Mouse (Mus musculus) midbrain, embryonic 12.5 days (tissue): ENCODE data around the gene Wbp1. TPM values are rescaled to one million over a fixed set of nuclear protein-coding genes. Genes with fewer than 3 reads are reported as not detected.

Source experiments
- ATAC-seq: fragments of 200-750 bp; cut with Nextera tagmentation; 2 replicates; pipeline ENCODE4 v1.8.0; 2017; ENCODE audit warnings: low read depth, moderate TSS enrichment, moderate library complexity; ENCODE audit not compliant: low FRiP score
- H3K27ac ChIP-seq: fragments of 300-500 bp; sonication (generic); replicated peaks from 2 replicates; pipeline ENCODE4 v1.5.1; 2016; ENCODE audit warnings: mild to moderate bottlenecking
- H3K27me3 ChIP-seq: fragments of 300-500 bp; sonication (generic); 2 replicates; pipeline ENCODE4 v1.6.1; 2016; ENCODE audit warnings: mild to moderate bottlenecking
- H3K36me3 ChIP-seq: fragments of 300-500 bp; sonication (generic); 2 replicates; pipeline ENCODE4 v1.6.1; 2016
- H3K4me1 ChIP-seq: fragments of 300-500 bp; sonication (generic); 2 replicates; pipeline ENCODE4 v1.6.1; 2016
- H3K4me2 ChIP-seq: fragments of 300-500 bp; sonication (generic); replicated peaks from 2 replicates; pipeline ENCODE4 v1.6.1; 2016; ENCODE audit warnings: mild to moderate bottlenecking, moderate library complexity
- H3K4me3 ChIP-seq: fragments of 300-500 bp; sonication (generic); 2 replicates; pipeline ENCODE4 v1.5.1; 2016; ENCODE audit warnings: mild to moderate bottlenecking
- H3K9ac ChIP-seq: fragments of 300-500 bp; sonication (generic); replicated peaks from 2 replicates; pipeline ENCODE4 v1.6.1; 2016; ENCODE audit warnings: mild to moderate bottlenecking, moderate library complexity
- H3K9me3 ChIP-seq: fragments of 300-500 bp; sonication (generic); 2 replicates; pipeline ENCODE4 v1.6.1; 2016; ENCODE audit warnings: mild to moderate bottlenecking
- WGBS: fragments of 180-500 bp; shearing (Covaris S2); methylation state at CpG from one replicate; pipeline ENCODE4 v1.1.7; 2016; 5-methylcytosine and 5-hydroxymethylcytosine counted together
- polyA plus RNA-seq: library from polyadenylated mRNA; unstranded; fragments of >200 nt; fragmentation: Nextera tagmentation; extraction: Ambion mirVana; gene quantifications from 2 replicates; pipeline ENCODE4 v1.2.1, GENCODE M21; 2016

Gene Wbp1
- polyA plus RNA-seq, 1 experiment from 2014 or later: 223 TPM

DNA sequence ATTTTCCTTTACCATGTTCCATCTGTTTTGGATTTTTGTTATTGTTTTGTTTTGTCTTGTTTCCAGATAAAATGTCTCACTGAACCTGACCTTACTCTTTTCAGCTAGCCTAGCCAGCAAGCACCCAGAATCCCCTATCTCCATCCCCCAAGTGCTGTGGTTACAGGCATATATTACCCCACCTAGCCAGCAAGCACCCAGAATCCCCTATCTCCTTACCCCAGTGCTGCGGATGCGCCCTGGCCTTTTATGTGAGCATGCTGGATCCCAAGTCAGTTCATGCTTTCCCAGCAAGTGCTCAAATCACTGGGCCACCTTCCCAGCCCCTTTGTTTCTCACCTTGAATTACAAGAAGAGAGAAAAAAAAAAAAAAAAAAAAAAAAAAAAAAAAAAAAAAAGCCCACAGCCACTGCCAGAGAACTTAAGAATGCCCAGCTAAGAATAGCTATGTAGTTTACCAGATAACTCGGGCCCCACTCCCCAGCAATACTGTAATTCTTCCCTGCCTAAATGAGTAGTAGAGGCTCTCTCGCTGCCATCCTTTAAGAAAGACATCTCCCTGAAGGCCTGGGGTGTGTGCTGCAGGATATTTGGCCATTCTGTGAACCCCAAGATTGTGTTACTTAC lies 9.7 kb downstream of the Wbp1 start:
- 95% methylated on average over 4 of the region's 4 CpGs for WGBS
- Histone ChIP-seq H3K4me3 (no peak overlapping the region), H3K4me1 (peaks cover 37% of the 10 kb centered on the region), H3K9me3 (no peaks in the 10 kb centered on the region), H3K4me2 (no peak overlapping the region), H3K27ac (no peak overlapping the region), H3K9ac (no peak overlapping the region), H3K27me3 (no peaks in the 10 kb centered on the region), H3K36me3 (0 out of 2 replicates have a peak, but pooled peaks cover 6% of the 10 kb centered on the region)
- no peak for ATAC-seq

DNA sequence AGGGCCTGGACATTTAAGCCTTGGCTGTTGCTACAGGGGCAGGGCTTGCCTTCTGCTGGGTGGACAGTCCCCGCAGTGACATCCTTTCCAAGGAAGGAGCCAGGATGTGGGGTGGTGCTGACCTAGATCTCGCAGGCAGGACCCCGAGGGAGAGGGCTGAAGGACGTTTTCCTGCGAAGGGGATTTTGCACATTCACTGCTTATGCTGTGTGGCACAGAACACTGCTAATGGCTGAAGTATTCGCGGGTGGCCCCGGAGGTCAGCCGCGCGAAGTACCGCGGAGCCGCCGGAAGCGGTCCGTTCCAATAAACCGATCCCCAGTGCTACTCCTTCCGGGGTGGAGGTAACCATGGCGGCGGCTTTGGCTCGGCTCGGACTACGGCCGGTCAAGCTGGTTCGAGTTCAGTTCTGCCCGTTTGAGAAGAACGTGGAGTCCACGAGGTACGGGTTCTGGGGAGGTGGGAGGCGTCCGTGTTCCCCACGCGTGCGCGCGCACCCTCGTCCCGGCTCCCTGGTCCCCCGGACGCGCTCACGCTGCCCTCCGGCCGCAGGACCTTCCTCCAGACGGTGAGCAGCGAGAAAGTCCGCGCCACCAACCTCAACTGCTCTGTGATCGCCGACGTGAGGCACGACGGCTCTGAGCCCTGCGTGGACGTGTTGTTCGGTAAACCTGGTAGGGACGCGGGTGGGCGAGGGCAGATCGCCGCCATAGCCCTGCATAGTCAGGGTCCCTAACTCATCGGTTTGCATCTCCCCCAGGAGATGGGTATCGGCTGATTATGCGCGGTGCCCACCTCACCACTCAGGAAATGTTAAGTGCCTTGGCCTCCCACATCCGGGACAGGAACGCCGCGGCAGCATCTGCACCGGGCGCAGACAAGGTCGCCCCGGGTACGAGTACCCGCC lies 12.3 kb downstream of the Wbp1 start, which contains the start of gene Mrpl53:
Gene Mrpl53, plus strand, starts transcription at position 279 of the 907 bp plus-strand sequence.
- Histone ChIP-seq H3K9ac (peak within 1 kb of the TSS; percentile 86), H3K4me3 (peak within 1 kb of the TSS; percentile 87), H3K9me3 (no peaks in the 10 kb centered on the region), H3K27ac (peak within 1 kb of the TSS; percentile 82), H3K4me2 (peak within 1 kb of the TSS; percentile 87), H3K27me3 (no peaks in the 10 kb centered on the region), H3K36me3 (0 out of 2 replicates have a peak, but pooled peaks cover 6% of the 10 kb centered on the region), H3K4me1 (peaks cover 22% of the 10 kb centered on the region)
- ATAC-seq: peak; percentile 88
- under 1% methylated on average over 76 of the region's 76 CpGs for WGBS

DNA sequence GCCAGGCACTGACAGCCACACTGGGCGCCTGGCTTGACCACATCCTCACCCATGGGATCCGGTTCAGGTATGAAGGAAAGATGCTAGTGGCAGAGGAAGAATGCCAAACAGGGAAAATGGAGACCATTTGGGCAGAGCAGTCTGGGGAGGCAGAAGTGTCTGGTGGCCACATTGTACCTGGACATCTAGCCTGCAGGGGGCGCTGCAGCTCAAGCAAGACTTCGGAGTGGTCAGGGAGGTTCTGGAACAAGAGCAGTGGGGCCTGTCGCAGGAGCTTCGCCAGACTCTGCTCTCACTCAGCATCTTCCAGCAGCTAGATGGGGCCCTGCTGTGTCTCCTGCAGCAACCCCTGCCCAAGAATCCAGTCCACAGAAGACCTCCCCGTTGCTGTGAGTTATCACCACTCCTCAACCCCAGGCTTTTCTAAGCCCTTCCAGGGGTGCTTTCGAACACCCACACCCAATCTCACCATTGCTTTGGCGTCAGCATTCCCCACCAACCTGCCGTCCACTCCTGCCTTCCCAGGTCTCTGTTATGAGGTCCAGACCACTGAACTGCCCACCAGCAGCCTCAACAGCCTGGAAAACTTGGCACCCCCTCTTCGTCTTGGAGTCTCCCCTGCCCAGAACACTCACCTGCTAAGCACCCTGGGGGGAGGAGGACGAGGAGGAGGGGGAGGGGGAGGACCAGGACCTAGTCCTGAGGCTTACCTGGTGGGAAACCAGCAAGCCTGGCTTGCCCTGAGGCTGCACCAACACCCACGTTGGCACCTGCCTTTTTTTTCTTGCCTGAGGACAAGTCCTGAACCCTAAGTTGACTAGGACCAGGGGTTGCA lies 13.6 kb downstream of the Wbp1 start:
- H3K4me3 ChIP-seq: peak overlapping the region; percentile 87
- peaks cover 30% of the 10 kb centered on the region for H3K4me1 ChIP-seq
- H3K4me2 ChIP-seq: peak overlapping the region; percentile 87
- peak overlapping the region; percentile 86 for H3K9ac ChIP-seq
- 36% methylated on average over 13 of the region's 13 CpGs for WGBS
- H3K27me3 ChIP-seq: peaks cover 8% of the 10 kb centered on the region
- H3K27ac ChIP-seq: peak overlapping the region; percentile 82; the same call in 1 of the 2 replicates
- 0 out of 2 replicates have a peak, but pooled peaks cover 6% of the 10 kb centered on the region for H3K36me3 ChIP-seq
- no peaks in the 10 kb centered on the region for H3K9me3 ChIP-seq
- peak; percentile 39; the same call in 1 of the 2 replicates for ATAC-seq

DNA sequence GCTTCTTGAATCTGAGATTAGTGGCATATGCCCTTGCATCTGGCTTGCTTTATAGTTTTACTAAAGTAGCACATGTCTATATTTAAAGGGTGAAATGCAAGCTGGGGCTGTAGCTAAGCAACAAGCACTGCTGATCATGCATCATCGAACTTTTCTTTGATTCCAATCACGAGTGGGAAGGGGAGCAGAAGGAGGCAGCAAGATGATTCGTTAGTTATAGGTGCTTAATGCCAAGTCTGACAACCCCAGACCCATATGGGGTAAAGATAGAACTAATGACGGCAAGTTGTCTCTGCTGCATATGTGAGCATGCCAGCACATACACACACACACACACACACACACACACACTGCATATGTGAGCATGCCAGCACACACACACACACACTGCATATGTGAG lies 17.2 kb downstream of the Wbp1 start:
- ATAC-seq: no peak
- H3K27ac ChIP-seq: no peak overlapping the region
- H3K4me1 ChIP-seq: peaks cover 28% of the 10 kb centered on the region
- H3K4me2 ChIP-seq: no peak overlapping the region
- H3K9me3 ChIP-seq: no peaks in the 10 kb centered on the region
- WGBS: 72% methylated on average over 4 of the region's 4 CpGs
- H3K36me3 ChIP-seq: 0 out of 2 replicates have a peak, but pooled peaks cover 6% of the 10 kb centered on the region
- no peak overlapping the region for H3K4me3 ChIP-seq
- peaks cover 22% of the 10 kb centered on the region for H3K27me3 ChIP-seq
- no peak overlapping the region for H3K9ac ChIP-seq

DNA sequence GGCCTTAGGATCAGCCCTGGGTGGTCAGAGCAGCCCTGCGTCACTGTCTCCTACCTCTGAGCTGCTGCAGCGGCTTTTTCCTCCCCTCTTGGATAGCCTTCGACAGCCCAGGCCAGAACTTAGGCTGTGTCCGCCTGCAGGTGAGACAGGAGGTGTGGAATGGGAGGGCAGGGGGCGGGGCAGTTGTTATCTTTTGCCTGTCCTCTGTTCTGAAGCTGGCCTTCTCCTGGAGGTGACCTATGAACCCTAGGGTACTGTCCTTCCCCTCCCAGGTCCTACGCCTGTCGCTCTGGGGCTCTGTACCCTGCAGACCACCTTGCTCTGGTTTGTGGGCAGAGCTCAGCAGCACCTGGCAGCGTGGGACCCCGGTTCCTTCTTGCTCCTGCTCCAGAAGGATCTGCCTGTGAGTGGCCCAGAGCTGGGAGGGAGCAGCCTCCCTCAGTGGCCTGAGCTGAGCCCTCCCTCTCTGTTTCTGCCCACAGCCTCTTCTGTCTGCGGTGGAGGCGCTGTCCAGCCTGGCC lies 18.2 kb downstream of the Wbp1 start:
- Histone ChIP-seq H3K9ac (peak overlapping the region; percentile 81; the same call in 1 of the 2 replicates), H3K27ac (no peak overlapping the region), H3K4me2 (peak overlapping the region; percentile 100), H3K4me3 (peak overlapping the region; percentile 75; the same call in 1 of the 2 replicates), H3K9me3 (no peaks in the 10 kb centered on the region), H3K36me3 (0 out of 2 replicates have a peak, but pooled peaks cover 6% of the 10 kb centered on the region), H3K4me1 (peaks cover 23% of the 10 kb centered on the region), H3K27me3 (peaks cover 22% of the 10 kb centered on the region)
- WGBS: 45% methylated on average over 11 of the region's 11 CpGs
- ATAC-seq: no peak

DNA sequence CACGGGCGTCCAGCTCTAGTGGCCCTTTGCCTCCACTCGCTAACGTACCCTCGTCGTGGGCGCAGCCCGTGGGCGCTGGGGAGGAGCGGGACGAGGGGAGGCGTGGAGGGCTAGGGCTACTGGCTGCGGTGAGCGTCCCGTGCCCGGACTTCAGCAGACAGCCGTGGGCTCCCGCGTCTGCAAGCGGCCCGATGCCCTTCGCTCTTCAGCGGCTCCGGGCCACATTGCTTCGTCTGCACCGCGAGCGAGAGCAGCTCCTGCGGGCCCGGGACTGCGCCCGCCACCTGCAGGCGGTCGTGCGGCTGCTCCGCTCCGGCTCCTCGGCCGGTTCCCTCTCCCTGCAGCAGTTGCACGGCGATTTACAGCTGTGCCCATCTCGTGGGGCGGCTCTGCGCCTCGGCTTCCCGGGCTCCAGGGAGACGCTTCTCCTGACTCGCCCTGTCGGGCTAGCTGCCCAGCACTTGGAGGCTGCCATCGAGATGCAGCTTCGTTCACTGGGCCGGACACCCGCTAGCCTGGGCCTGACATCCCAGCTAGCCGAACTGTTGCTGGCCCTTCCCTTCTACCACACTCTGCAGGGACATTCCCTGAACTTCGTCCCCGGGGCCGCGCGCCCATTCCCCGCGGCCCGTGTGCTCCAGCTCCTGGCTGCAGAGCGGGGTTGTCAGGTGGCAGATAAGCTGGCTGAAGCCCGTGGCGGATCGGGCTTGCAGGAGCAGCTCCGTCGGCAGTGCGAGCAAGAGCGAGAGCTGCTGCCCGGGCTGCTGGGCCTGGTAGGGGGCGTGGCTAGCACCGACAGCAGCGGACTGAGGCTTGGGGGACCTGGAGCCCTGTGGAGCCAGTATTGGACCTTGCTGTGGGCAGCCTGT lies 19.4 kb downstream of the Wbp1 start:
- no peaks in the 10 kb centered on the region for H3K9me3 ChIP-seq
- H3K36me3 ChIP-seq: 0 out of 2 replicates have a peak, but pooled peaks cover 1% of the 10 kb centered on the region
- H3K27me3 ChIP-seq: peaks cover 22% of the 10 kb centered on the region
- peak; percentile 82 for ATAC-seq
- peak overlapping the region; percentile 100 for H3K4me2 ChIP-seq
- peak overlapping the region; percentile 75 for H3K4me3 ChIP-seq
- H3K9ac ChIP-seq: peak overlapping the region; percentile 81
- under 1% methylated on average over 74 of the region's 74 CpGs for WGBS
- peaks cover 14% of the 10 kb centered on the region for H3K4me1 ChIP-seq
- H3K27ac ChIP-seq: peak overlapping the region; percentile 81

DNA sequence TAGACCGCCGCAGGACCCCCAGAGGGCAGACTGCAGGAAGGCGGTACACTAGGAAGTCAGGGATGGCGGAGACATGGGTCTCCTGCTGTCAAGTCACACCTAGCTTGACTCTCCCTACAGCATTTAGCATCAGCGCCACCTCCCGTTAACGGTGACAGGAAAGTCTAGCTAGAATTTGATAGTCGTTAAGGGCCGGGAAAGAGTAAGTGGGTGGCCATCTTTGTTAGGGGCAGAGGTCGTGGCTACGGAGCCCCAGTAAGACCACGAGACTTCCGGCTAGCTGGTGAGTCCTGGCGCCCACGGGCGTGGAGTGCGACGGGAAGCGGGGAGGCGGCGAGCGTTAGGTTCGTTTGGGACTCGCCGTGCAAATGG lies 20.1 kb downstream of the Wbp1 start, which contains the start of the genes Ccdc142 and Gm42688:
Gene Ccdc142, plus strand, starts transcription at position 286 of the 372 bp plus-strand sequence.
Gene Gm42688, plus strand, starts transcription at position 302 of the 372 bp plus-strand sequence.
- Histone ChIP-seq H3K27me3 (peaks cover 24% of the 10 kb centered on the region), H3K36me3 (no peaks in the 10 kb centered on the region), H3K4me2 (peak within 1 kb of the TSS; percentile 100), H3K9me3 (no peaks in the 10 kb centered on the region), H3K4me3 (peak within 1 kb of the TSS; percentile 75), H3K4me1 (peaks cover 14% of the 10 kb centered on the region), H3K9ac (peak within 1 kb of the TSS; percentile 81), H3K27ac (peak within 1 kb of the TSS; percentile 81)
- WGBS: 1% methylated on average over 25 of the region's 25 CpGs
- ATAC-seq: peak; percentile 84

DNA sequence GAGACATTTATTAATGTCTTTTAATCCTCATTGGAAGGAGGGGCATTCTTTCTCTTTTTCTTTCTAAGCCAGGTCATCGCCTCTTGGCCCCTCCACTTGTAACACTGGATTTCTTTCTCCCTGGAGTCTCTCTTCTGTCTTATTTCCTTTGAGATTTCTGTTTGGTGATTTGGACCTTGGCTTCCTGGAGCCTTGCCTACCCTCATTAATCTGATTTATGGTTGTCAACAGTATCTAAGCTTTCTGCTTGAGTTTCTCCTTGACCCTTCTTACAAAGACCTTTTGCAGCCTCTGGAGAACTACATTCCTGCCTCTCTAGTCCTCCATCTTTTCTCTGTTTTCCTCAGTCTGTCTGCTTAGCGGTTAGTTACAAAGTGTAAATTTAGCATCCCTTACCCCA lies 22.9 kb downstream of the Wbp1 start:
- Histone ChIP-seq H3K27me3 (peaks cover 37% of the 10 kb centered on the region), H3K4me1 (peaks cover 13% of the 10 kb centered on the region), H3K9me3 (no peaks in the 10 kb centered on the region), H3K36me3 (no peaks in the 10 kb centered on the region), H3K27ac (no peak overlapping the region), H3K4me2 (no peak overlapping the region), H3K9ac (no peak overlapping the region), H3K4me3 (no peak overlapping the region)
- ATAC-seq: no peak
- WGBS: 63% methylated on average over 2 of the region's 2 CpGs

DNA sequence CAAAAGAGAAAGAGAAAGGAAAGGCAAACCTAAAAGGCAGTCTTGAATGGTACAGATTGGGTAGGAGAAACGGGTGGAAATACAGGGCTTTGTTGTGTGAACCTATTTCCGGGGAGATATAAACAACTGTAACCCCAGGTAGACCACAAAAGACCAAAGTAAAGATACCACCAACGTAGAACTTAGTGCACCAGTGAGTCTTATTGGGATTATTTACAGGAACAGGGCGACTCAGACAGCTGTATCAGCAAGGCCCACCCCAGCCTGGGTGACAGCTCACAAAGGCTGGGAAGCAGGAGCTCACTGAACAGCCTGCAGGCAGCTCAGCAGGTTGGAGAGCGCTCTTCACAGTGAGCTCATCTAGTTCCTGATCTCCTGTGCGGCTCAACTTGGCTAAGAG lies 25.4 kb downstream of the Wbp1 start:
- Histone ChIP-seq H3K4me2 (no peak overlapping the region), H3K36me3 (no peaks in the 10 kb centered on the region), H3K27ac (no peak overlapping the region), H3K9me3 (no peaks in the 10 kb centered on the region), H3K4me3 (no peak overlapping the region), H3K4me1 (no peaks in the 10 kb centered on the region), H3K27me3 (peaks cover 44% of the 10 kb centered on the region), H3K9ac (no peak overlapping the region)
- no peak for ATAC-seq
- WGBS: 39% methylated on average over 6 of the region's 6 CpGs

DNA sequence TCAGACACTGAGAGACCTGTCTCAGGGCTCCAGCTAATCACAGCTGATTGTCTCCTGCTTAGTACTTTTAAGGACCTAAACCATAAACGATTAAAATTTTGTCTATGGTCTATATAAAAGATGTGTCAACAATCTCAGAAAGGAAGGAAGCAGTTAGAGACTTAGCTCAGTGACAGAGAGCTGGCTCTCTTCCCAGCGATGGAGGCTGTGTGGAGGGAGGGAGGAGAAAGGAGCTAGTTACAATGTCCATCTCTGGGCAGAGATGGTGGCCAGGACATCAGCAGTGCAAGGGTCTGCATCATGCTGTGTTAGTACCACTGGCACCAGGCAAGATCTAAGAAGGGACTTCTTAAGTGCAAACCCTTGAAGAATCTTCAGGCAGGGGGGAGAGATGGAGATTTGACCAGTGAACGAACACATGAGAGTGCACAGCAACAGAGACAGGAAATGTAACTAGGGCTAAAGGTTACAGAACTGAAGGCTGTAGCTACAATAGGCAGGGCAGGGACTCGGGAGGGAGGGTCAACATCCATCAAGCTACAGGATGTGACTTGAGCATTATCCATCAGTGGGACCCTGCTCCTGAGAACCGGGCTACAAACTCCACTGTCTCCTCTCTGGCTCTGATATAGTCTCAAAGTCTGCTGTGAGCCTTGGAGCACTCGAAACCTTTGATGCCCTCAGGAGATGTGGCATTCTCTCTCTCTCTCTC lies 28.8 kb downstream of the Wbp1 start:
- H3K36me3 ChIP-seq: no peaks in the 10 kb centered on the region
- H3K9ac ChIP-seq: no peak overlapping the region
- H3K27ac ChIP-seq: no peak overlapping the region
- no peak overlapping the region for H3K4me2 ChIP-seq
- ATAC-seq: no peak
- H3K4me1 ChIP-seq: no peaks in the 10 kb centered on the region
- H3K27me3 ChIP-seq: peaks cover 62% of the 10 kb centered on the region
- H3K4me3 ChIP-seq: no peak overlapping the region
- H3K9me3 ChIP-seq: no peaks in the 10 kb centered on the region
- WGBS: 49% methylated on average over 6 of the region's 6 CpGs
